Mouse (Mus musculus) left cerebral cortex, postnatal 25 days (tissue): ENCODE results near the gene Bpifa1. TPM values are rescaled to one million over a fixed set of nuclear protein-coding genes. Genes with fewer than 3 reads are reported as not detected.

ENCODE experiments used
- DNase-seq, 2 experiments: peaks; one replicate each; pipeline ENCODE4 v3.0.0; 2022; ENCODE audit warnings: low spot score in 2 of 2, mixed read lengths in 1 of 2
- intact Hi-C: fragments of 180-260 bp; cut with DNase I; formaldehyde crosslinking; loops from one replicate; pipeline ENCODE4 v1.15.1; 2025
- total RNA-seq, 2 experiments: library from RNA; stranded (reverse); gene quantifications; 2 replicates each; pipeline ENCODE4 v1.2.3; 2021

Gene Bpifa1
- total RNA-seq, 2 experiments from 2014 or later: not detected

- no peak for DNase-seq
- intact Hi-C loops: no loop called here
Measured at GRCm38 (mm10) chr2:154193994-154194504, 51.4 kb downstream of the Bpifa1 start.

- intact Hi-C loops: no loop called here
- DNase-seq: no peak
Measured at GRCm38 (mm10) chr2:154197036-154197435, 54.4 kb downstream of the Bpifa1 start.

Other genes with a start within 250 kb of the Bpifa1 start
- not detected for gene Bpifb6, start 242.5 kb upstream of the Bpifa1 start, total RNA-seq
- gene Bpifb3, start 224.7 kb upstream of the Bpifa1 start, total RNA-seq: not detected
- gene Bpifb4, start 204.7 kb upstream of the Bpifa1 start, total RNA-seq: not detected
- gene Bpifa6, start 167.9 kb upstream of the Bpifa1 start, total RNA-seq: not detected
- not detected for gene Bpifa2, start 134.6 kb upstream of the Bpifa1 start, total RNA-seq
- gene Bpifa3, start 12.5 kb upstream of the Bpifa1 start, total RNA-seq: not detected
- gene Bpifa5, start 19.7 kb downstream of the Bpifa1 start, total RNA-seq: not detected
- under 1 TPM; 0.21 TPM for gene Bpifb1, start 47.9 kb downstream of the Bpifa1 start, total RNA-seq
- not detected for gene Bpifb5, start 80.9 kb downstream of the Bpifa1 start, total RNA-seq
- gene Bpifb9a, start 115.0 kb downstream of the Bpifa1 start, total RNA-seq: not detected
- gene Bpifb9b, start 164.3 kb downstream of the Bpifa1 start, total RNA-seq: not detected
- gene Cdk5rap1, start 230.1 kb downstream of the Bpifa1 start, total RNA-seq: 10 to 100 TPM; 11.4 to 17.4 TPM